Mouse (Mus musculus): ENCODE data around the gene Hdac8.

Hdac8 gene

GRCm38 (mm10) chrX:102504644-102505481 lies at the start of gene Hdac8:
Gene Hdac8, minus strand, starts transcription at chrX:102505359.
- DNase-seq = peak; percentile 76

GRCm38 (mm10) chrX:102509205-102509604 lies 4.0 kb upstream of the Hdac8 start:
- DNase-seq = no peak

- DNase-seq = no peak
These were observed 980 bp downstream of the Hdac8 start for GRCm38 (mm10) chrX:102504179-102504578.

GRCm38 (mm10) chrX:102493992-102494730 lies 11.0 kb downstream of the Hdac8 start:
- peak; percentile 19 for DNase-seq

GRCm38 (mm10) chrX:102485575-102485974 lies 19.6 kb downstream of the Hdac8 start:
- DNase-seq = no peak

- DNase-seq = no peak
These were observed 25.5 kb downstream of the Hdac8 start for GRCm38 (mm10) chrX:102479665-102480064.

GRCm38 (mm10) chrX:102478965-102479364 lies 26.2 kb downstream of the Hdac8 start:
- peak; percentile 69 for DNase-seq

GRCm38 (mm10) chrX:102478481-102478880 lies 26.7 kb downstream of the Hdac8 start:
- no peak for DNase-seq

- peak; percentile 65 for DNase-seq
These were observed 28.4 kb downstream of the Hdac8 start for GRCm38 (mm10) chrX:102476784-102477183.

- DNase-seq = no peak
These were observed 29.6 kb downstream of the Hdac8 start for GRCm38 (mm10) chrX:102475555-102475954.

GRCm38 (mm10) chrX:102418343-102419127 lies 86.6 kb downstream of the Hdac8 start:
- DNase-seq = no peak

GRCm38 (mm10) chrX:102416972-102417371 lies 88.2 kb downstream of the Hdac8 start:
- no peak for DNase-seq

- DNase-seq = no peak
These were observed 88.8 kb downstream of the Hdac8 start for GRCm38 (mm10) chrX:102416386-102416785.

- no peak for DNase-seq
These were observed 120.4 kb downstream of the Hdac8 start for GRCm38 (mm10) chrX:102384765-102385164.

- DNase-seq = no peak
These were observed 122.0 kb downstream of the Hdac8 start for GRCm38 (mm10) chrX:102383151-102383550.

- DNase-seq = no peak
These were observed 138.6 kb downstream of the Hdac8 start for GRCm38 (mm10) chrX:102366510-102366909.

- no peak for DNase-seq
These were observed 142.9 kb downstream of the Hdac8 start for GRCm38 (mm10) chrX:102362244-102362643.

GRCm38 (mm10) chrX:102353412-102353811 lies 151.7 kb downstream of the Hdac8 start:
- no peak for DNase-seq

- DNase-seq = no peak
These were observed 155.1 kb downstream of the Hdac8 start for GRCm38 (mm10) chrX:102349843-102350731.

GRCm38 (mm10) chrX:102348886-102349486 lies 156.2 kb downstream of the Hdac8 start:
- DNase-seq = no peak

- DNase-seq = peak; percentile 56
These were observed 163.5 kb downstream of the Hdac8 start for GRCm38 (mm10) chrX:102341688-102342087.

All from retina, postnatal 1 day (tissue).